Mouse (Mus musculus) urinary bladder, adult 18-20 months (tissue): ENCODE measurements around the gene Dapk3.

Source experiments
- DNase-seq, 2 experiments: peaks; one replicate each; pipeline ENCODE4 v3.0.0; 2022; ENCODE audit warnings: low spot score in 2 of 2, mixed read lengths in 2 of 2

Gene Dapk3

GRCm38 (mm10) chr10:81240876-81241275 is 58.1 kb downstream of the Dapk3 start:
- no peak for DNase-seq

DNA sequence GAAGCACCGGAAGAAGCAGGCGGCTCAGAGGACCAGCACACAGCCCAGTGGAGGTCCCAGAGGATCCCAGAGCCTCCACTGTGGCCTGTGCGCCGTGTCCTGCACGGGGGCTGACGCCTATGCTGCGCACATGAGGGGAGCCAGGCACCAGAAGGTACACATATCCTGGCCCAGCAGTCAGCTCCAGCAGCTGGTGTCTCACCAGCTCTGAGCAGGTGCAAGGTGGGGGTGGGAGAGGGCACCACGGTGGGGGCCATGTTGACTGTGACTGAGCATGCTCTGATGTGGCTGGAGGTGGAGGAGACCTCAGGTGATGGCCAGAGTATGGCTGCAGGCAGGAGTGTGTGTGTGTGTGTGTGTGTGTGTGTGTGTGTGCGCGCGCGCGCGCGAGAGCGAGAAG is 59.2 kb downstream of the Dapk3 start:
- no peak for DNase-seq
